Mouse (Mus musculus): ENCODE measurements at regions not wholly inside any gene's neighbourhood (a gene's known extent, or its start where the extent isn't known, plus 50 kb on each side); places are given as distances from the start of the nearest gene placed in this dataset.
A peak's percentile ranks its signal among the peaks of the same experiment; 100 is the strongest.

DNA sequence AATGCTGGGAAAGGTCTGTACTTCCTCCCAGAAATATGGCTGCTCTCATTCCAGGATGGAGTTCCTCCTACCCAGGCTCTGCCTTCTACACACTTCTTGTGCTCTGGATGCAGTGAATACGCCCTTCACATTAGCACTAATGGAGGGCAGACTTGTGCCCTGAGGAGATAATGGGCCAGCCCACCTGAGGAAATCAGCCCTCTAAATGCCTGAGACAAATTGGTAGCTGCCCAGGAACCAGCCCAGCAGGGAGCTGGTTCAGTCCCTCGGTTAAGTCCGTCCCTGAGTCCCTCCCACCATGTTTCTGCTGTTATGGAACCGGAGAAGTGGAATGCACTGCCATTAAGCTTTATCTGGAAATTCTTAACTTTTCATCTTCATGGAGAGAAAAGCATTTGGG is 303.0 kb upstream of the Map3k7 start:
- Histone ChIP-seq H3K4me1 (ENCODE audit: control insufficient read depth, insufficient read depth, low read length) (0 out of 2 replicates have a peak, but pooled peaks cover 7% of the 10 kb centered on the region), H3K9me3 (ENCODE audit: control insufficient read depth, low read length) (no peaks in the 10 kb centered on the region), H3K4me3 (ENCODE audit: low read depth, low read length) (no peak overlapping the region), H3K27ac (replicated peaks; ENCODE audit: low read depth, low read length) (peak overlapping the region; percentile 42; the same call in 1 of the 2 replicates), H3K36me3 (ENCODE audit: control insufficient read depth, insufficient read depth, low read length) (no peaks in the 10 kb centered on the region), H3K9ac (ENCODE audit: low read length) (no peak overlapping the region), H3K27me3 (ENCODE audit: control insufficient read depth, insufficient read depth, low read length) (no peaks in the 10 kb centered on the region), H3K4me2 (ENCODE audit: low read depth, severe bottlenecking) (no peak overlapping the region)
- ATAC-seq (ENCODE audit: insufficient number of reproducible peaks, low FRiP score, low TSS enrichment, low read depth) = no peak
- DNase-seq (ENCODE audit: low spot score) = no peak
- WGBS = 13% methylated on average over 4 of the region's 4 CpGs

DNA sequence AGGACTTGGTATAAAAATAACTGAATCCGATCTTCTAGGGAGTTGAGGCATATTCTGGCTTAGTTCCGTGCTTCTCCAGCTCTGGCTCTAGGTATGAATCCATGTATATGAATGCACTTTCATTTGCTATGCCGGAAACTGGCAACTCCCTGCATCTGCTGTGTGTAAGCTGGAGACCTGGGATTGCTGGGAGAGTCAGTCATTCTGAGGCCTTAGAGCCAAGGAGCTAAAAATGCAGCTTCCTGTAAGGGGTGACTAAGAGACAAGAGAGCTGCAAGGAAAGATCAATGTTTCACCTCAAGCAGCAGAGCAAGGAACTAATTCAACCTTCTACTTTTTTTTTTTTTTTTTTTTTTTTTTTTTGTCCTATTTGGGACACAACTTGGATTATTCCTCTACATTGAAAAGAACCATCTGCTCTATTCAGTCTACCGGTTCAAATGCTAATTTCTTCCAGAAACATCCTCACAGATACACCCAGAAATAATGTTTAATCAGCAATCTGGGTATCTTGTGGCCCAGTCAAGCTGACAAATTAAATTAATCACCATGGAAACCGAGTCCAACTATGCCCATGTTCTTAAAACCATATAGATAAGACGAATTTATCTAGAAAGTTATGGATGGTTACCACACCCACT is 292.2 kb upstream of the Map3k7 start:
- WGBS = 88% methylated on average over 6 of the region's 6 CpGs
- Histone ChIP-seq H3K36me3 (ENCODE audit: control insufficient read depth, insufficient read depth, low read length) (no peaks in the 10 kb centered on the region), H3K4me3 (ENCODE audit: low read depth, low read length) (no peak overlapping the region)

DNA sequence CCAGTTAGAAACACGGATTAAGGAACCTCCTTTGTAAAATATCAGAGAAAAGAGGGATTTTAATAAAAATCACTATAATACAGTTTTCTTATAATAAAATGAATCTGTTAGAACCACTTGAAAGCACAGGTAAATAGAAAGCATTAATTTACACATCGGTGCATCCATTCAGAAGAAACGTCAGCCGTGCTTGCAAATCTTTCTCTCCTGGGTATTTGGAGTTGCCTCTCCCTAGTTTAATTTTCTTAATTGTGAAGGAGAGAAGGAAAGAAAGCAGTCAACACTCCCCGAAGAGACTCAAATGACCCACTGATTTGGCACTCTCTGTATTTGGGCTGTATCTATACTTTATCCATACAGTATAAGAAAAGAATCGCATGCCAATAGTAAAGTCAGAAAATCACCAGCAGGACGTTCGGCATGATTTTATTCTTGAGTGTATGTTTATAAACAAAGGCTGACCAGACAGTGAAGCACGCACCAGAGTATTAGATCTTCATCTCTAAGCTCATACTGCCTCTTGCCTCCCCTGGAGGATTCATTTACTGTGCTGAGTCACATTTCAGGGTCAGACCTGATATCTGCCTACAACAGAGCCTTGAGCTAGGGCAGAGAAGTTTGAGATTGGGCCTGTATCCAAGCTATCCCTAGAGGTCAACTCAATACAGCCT is 291.6 kb upstream of the Map3k7 start:
- 88% methylated on average over 9 of the region's 9 CpGs for WGBS
- Histone ChIP-seq H3K4me2 (ENCODE audit: low read depth, severe bottlenecking) (no peak overlapping the region), H3K36me3 (ENCODE audit: control insufficient read depth, insufficient read depth, low read length) (no peaks in the 10 kb centered on the region), H3K4me1 (ENCODE audit: control insufficient read depth, insufficient read depth, low read length) (no peaks in the 10 kb centered on the region), H3K27ac (replicated peaks; ENCODE audit: low read depth, low read length) (no peak overlapping the region), H3K9ac (ENCODE audit: low read length) (no peak overlapping the region), H3K27me3 (ENCODE audit: control insufficient read depth, insufficient read depth, low read length) (no peaks in the 10 kb centered on the region), H3K4me3 (ENCODE audit: low read depth, low read length) (no peak overlapping the region), H3K9me3 (ENCODE audit: control insufficient read depth, low read length) (no peaks in the 10 kb centered on the region)
- ATAC-seq (ENCODE audit: insufficient number of reproducible peaks, low FRiP score, low TSS enrichment, low read depth) = no peak
- no peak for DNase-seq (ENCODE audit: low spot score)

More for the DNA sequence above, 292.2 kb upstream of the Map3k7 start:
- no peak for ATAC-seq (ENCODE audit: insufficient number of reproducible peaks, low FRiP score, low TSS enrichment, low read depth)
- Histone ChIP-seq H3K4me2 (ENCODE audit: low read depth, severe bottlenecking) (no peak overlapping the region), H3K27me3 (ENCODE audit: control insufficient read depth, insufficient read depth, low read length) (no peaks in the 10 kb centered on the region), H3K9me3 (ENCODE audit: control insufficient read depth, low read length) (no peaks in the 10 kb centered on the region), H3K4me1 (ENCODE audit: control insufficient read depth, insufficient read depth, low read length) (no peaks in the 10 kb centered on the region), H3K9ac (ENCODE audit: low read length) (no peak overlapping the region), H3K27ac (replicated peaks; ENCODE audit: low read depth, low read length) (no peak overlapping the region)
- DNase-seq (ENCODE audit: low spot score) = no peak

DNA sequence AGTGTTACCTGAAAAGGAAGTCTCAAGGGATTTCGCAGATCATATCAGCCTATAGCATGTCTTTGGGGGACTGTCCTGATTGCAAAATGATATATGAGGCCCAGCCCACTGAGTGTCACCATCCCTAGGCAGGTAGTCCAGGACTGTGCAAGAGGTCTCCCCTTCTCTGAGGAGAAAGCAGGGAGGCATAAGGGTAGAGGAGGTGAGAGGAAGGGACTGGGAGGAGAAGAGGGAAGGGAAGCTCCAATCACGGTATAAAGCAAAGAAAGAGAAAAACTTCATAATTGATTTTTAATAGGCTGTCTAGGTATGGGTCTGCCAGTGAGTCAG is 291.1 kb upstream of the Map3k7 start:
- Histone ChIP-seq H3K27me3 (ENCODE audit: control insufficient read depth, insufficient read depth, low read length) (no peaks in the 10 kb centered on the region), H3K36me3 (ENCODE audit: control insufficient read depth, insufficient read depth, low read length) (no peaks in the 10 kb centered on the region), H3K4me1 (ENCODE audit: control insufficient read depth, insufficient read depth, low read length) (no peaks in the 10 kb centered on the region), H3K9me3 (ENCODE audit: control insufficient read depth, low read length) (no peaks in the 10 kb centered on the region), H3K4me3 (ENCODE audit: low read depth, low read length) (no peak overlapping the region), H3K9ac (ENCODE audit: low read length) (no peak overlapping the region), H3K4me2 (ENCODE audit: low read depth, severe bottlenecking) (no peak overlapping the region), H3K27ac (replicated peaks; ENCODE audit: low read depth, low read length) (no peak overlapping the region)
- DNase-seq (ENCODE audit: low spot score) (no peak), ATAC-seq (ENCODE audit: insufficient number of reproducible peaks, low FRiP score, low TSS enrichment, low read depth) (no peak)
- 85% methylated on average over 2 of the region's 2 CpGs for WGBS

DNA sequence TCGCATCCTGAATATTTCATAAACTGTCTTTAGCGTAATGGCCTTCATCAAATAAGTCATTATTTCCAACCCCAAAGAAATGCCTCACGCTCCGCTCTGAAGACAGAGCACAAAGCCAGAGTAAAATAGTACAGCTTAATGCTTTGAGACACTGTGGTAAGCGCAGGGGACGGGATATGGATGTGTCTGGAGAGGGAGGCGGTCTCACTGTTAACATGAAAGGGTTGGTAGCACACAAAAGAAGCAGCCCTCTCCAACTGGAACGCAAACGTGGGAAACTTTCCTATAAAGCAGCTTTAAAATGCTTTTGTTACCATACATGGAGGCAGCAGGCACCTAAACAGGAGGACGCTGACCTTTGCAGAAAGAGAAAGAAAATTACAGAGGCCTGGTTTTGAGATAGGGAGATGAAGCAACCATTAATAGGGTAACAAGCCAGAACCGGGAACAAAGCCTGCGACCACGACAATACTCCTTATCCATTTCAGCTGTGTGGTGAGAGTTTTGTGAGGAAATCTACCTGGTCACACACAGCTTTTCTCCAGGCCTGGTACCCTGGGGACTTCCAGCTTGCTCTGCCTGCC is 284.8 kb upstream of the Map3k7 start:
- no peak overlapping the region for H3K4me2 ChIP-seq (ENCODE audit: low read depth, severe bottlenecking)
- WGBS = 86% methylated on average over 13 of the region's 13 CpGs
- no peak overlapping the region for H3K9ac ChIP-seq (ENCODE audit: low read length)
- H3K4me3 ChIP-seq (ENCODE audit: low read depth, low read length) = no peak overlapping the region
- no peaks in the 10 kb centered on the region for H3K4me1 ChIP-seq (ENCODE audit: control insufficient read depth, insufficient read depth, low read length)
- H3K36me3 ChIP-seq (ENCODE audit: control insufficient read depth, insufficient read depth, low read length) = no peaks in the 10 kb centered on the region
- no peak for DNase-seq (ENCODE audit: low spot score)
- no peak overlapping the region for H3K27ac ChIP-seq (replicated peaks; ENCODE audit: low read depth, low read length)
- H3K9me3 ChIP-seq (ENCODE audit: control insufficient read depth, low read length) = no peaks in the 10 kb centered on the region
- no peak for ATAC-seq (ENCODE audit: insufficient number of reproducible peaks, low FRiP score, low TSS enrichment, low read depth)
- H3K27me3 ChIP-seq (ENCODE audit: control insufficient read depth, insufficient read depth, low read length) = no peaks in the 10 kb centered on the region

DNA sequence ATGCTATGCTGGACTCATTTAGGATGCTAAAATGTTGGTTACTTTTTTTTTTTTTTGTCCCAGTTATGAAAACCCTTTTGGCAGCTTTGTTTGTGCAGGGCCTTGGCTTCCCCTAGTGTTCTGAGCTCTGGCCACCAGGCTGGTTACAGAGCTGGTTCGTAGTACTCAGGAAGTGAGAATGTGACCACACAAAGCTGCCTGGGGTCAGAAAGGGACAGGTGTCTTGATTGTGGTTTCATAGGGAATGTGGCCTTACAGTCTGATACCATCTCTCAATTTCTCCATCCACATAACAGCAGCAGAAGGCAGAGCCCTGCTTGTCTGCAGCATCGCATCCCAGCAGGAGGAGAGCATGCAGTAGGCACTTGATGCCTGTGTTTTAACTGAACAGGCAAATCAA is 282.9 kb upstream of the Map3k7 start:
- no peak overlapping the region for H3K9ac ChIP-seq (ENCODE audit: low read length)
- H3K4me2 ChIP-seq (ENCODE audit: low read depth, severe bottlenecking) = no peak overlapping the region
- no peak overlapping the region for H3K27ac ChIP-seq (replicated peaks; ENCODE audit: low read depth, low read length)
- no peaks in the 10 kb centered on the region for H3K27me3 ChIP-seq (ENCODE audit: control insufficient read depth, insufficient read depth, low read length)
- no peak overlapping the region for H3K4me3 ChIP-seq (ENCODE audit: low read depth, low read length)
- no peaks in the 10 kb centered on the region for H3K9me3 ChIP-seq (ENCODE audit: control insufficient read depth, low read length)
- no peaks in the 10 kb centered on the region for H3K4me1 ChIP-seq (ENCODE audit: control insufficient read depth, insufficient read depth, low read length)
- WGBS = 89% methylated on average over 2 of the region's 2 CpGs
- no peaks in the 10 kb centered on the region for H3K36me3 ChIP-seq (ENCODE audit: control insufficient read depth, insufficient read depth, low read length)
- ATAC-seq (ENCODE audit: insufficient number of reproducible peaks, low FRiP score, low TSS enrichment, low read depth) (no peak), DNase-seq (ENCODE audit: low spot score) (no peak)

DNA sequence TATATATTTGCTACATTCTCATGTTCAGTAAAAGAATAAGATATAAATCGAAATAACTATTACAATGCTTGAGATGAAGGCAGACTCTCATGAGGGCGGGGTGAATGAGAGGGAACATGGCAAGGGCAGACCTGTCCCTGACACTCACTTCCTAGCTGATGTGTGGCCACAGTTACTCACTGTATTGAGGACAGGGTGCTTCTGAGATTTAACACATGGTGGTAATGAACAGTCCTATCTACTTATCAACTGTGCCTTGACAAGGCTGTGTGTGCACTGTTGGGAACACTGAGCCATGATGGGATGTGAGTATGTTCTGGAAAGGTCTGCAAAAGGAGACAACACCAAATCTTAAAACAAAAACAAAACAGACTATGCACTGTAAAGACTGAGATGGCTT is 274.8 kb upstream of the Map3k7 start:
- no peak overlapping the region for H3K27ac ChIP-seq (replicated peaks; ENCODE audit: low read depth, low read length)
- no peaks in the 10 kb centered on the region for H3K9me3 ChIP-seq (ENCODE audit: control insufficient read depth, low read length)
- DNase-seq (ENCODE audit: low spot score) (no peak), ATAC-seq (ENCODE audit: insufficient number of reproducible peaks, low FRiP score, low TSS enrichment, low read depth) (no peak)
- H3K4me1 ChIP-seq (ENCODE audit: control insufficient read depth, insufficient read depth, low read length) = no peaks in the 10 kb centered on the region
- no peaks in the 10 kb centered on the region for H3K27me3 ChIP-seq (ENCODE audit: control insufficient read depth, insufficient read depth, low read length)
- H3K4me2 ChIP-seq (ENCODE audit: low read depth, severe bottlenecking) = no peak overlapping the region
- H3K4me3 ChIP-seq (ENCODE audit: low read depth, low read length) = no peak overlapping the region
- no peaks in the 10 kb centered on the region for H3K36me3 ChIP-seq (ENCODE audit: control insufficient read depth, insufficient read depth, low read length)
- H3K9ac ChIP-seq (ENCODE audit: low read length) = no peak overlapping the region
- WGBS = 90% methylated on average over 2 of the region's 2 CpGs

DNA sequence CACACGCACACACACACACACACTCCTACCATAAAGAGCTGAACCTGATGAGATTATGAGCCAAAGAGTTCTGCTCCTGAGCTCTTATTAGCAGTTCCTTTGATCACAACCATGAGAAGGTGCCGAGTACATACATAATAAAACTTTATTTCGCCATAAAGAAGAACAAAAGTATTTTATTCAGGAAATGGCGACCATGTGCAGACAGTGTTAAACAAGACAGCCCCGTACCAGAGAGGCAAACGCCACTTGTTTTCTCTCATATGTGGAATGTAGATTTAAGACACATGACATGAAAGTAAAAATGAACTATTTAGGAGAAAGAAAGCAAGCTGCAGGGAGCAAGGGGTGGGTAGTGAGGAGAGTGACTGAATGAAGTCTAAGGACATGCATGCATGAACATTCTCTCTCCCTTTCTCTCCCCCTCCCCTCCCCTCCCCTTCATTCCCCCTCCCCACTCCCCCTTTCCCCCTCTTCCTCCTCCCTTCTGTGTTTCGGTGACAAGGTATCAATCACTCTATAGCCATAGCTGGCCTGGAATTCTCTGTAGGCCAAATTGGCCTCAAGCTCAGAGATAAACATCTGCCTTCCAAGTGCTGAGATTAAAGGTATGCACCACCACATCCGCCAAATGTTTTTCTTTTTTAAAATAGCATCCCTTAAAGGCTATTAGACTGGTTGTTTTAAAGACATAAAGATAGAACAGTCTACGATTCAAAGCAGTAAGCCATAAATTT is 266.0 kb upstream of the Map3k7 start:
- no peaks in the 10 kb centered on the region for H3K36me3 ChIP-seq (ENCODE audit: control insufficient read depth, insufficient read depth, low read length)
- H3K9me3 ChIP-seq (ENCODE audit: control insufficient read depth, low read length) = no peaks in the 10 kb centered on the region
- no peak overlapping the region for H3K27ac ChIP-seq (replicated peaks; ENCODE audit: low read depth, low read length)
- WGBS = 18% methylated on average over 9 of the region's 9 CpGs
- no peak overlapping the region for H3K4me3 ChIP-seq (ENCODE audit: low read depth, low read length)
- H3K4me2 ChIP-seq (ENCODE audit: low read depth, severe bottlenecking) = no peak overlapping the region
- no peak overlapping the region for H3K9ac ChIP-seq (ENCODE audit: low read length)
- H3K4me1 ChIP-seq (ENCODE audit: control insufficient read depth, insufficient read depth, low read length) = no peaks in the 10 kb centered on the region
- H3K27me3 ChIP-seq (ENCODE audit: control insufficient read depth, insufficient read depth, low read length) = no peaks in the 10 kb centered on the region
- DNase-seq (ENCODE audit: low spot score) (peak; percentile 43), ATAC-seq (ENCODE audit: insufficient number of reproducible peaks, low FRiP score, low TSS enrichment, low read depth) (peak; percentile 69)

All from limb, embryonic 11.5 days (tissue).